Mouse (Mus musculus): ENCODE data around the gene Rin3. TPM values are rescaled to one million over a fixed set of nuclear protein-coding genes. Genes with fewer than 3 reads are reported as not detected.

Gene Rin3
- polyA plus RNA-seq, 1 experiment from 2014 or later, result 15.4 TPM

- Histone ChIP-seq H3K36me3 (ENCODE audit: insufficient read depth) (no peaks in the 10 kb centered on the region), H3K4me2 (no peak overlapping the region), H3K9me3 (ENCODE audit: low read depth, low read length) (no peaks in the 10 kb centered on the region), H3K27ac (ENCODE audit: low read depth) (no peak overlapping the region), H3K27me3 (ENCODE audit: insufficient read depth, low read length) (no peaks in the 10 kb centered on the region), H3K9ac (no peak overlapping the region), H3K4me3 (ENCODE audit: low read depth, low read length) (no peak overlapping the region), H3K4me1 (ENCODE audit: insufficient read depth) (peaks cover 31% of the 10 kb centered on the region)
- 73% methylated on average over 5 of the region's 5 CpGs for WGBS
- TF ChIP-seq CTCF (IDR thresholded peaks at IDR 0.05; ENCODE audit: low read depth), result no peak
- ATAC-seq (ENCODE audit: insufficient read depth) (no peak), DNase-seq (no peak)
These were observed 11.8 kb downstream of the Rin3 start for GRCm38 (mm10) chr12:102294634-102295033.

GRCm38 (mm10) chr12:102295230-102295629 is 12.4 kb downstream of the Rin3 start:
- Histone ChIP-seq H3K9ac (no peak overlapping the region), H3K4me1 (ENCODE audit: insufficient read depth) (peaks cover 31% of the 10 kb centered on the region), H3K4me2 (no peak overlapping the region), H3K36me3 (ENCODE audit: insufficient read depth) (no peaks in the 10 kb centered on the region), H3K27ac (ENCODE audit: low read depth) (no peak overlapping the region), H3K27me3 (ENCODE audit: insufficient read depth, low read length) (no peaks in the 10 kb centered on the region), H3K9me3 (ENCODE audit: low read depth, low read length) (no peaks in the 10 kb centered on the region), H3K4me3 (ENCODE audit: low read depth, low read length) (no peak overlapping the region)
- ATAC-seq (ENCODE audit: insufficient read depth), result no peak
- DNase-seq, result no peak
- WGBS, result 43% methylated on average over 7 of the region's 7 CpGs
- TF ChIP-seq CTCF (IDR thresholded peaks at IDR 0.05; ENCODE audit: low read depth), result no peak

- no peak for DNase-seq
- Histone ChIP-seq H3K4me1 (ENCODE audit: insufficient read depth) (peaks cover 31% of the 10 kb centered on the region), H3K9ac (no peak overlapping the region), H3K36me3 (ENCODE audit: insufficient read depth) (no peaks in the 10 kb centered on the region), H3K4me3 (ENCODE audit: low read depth, low read length) (no peak overlapping the region), H3K9me3 (ENCODE audit: low read depth, low read length) (no peaks in the 10 kb centered on the region), H3K4me2 (no peak overlapping the region), H3K27me3 (ENCODE audit: insufficient read depth, low read length) (no peaks in the 10 kb centered on the region), H3K27ac (ENCODE audit: low read depth) (no peak overlapping the region)
- no peak for ATAC-seq (ENCODE audit: insufficient read depth)
- 79% methylated on average over 8 of the region's 8 CpGs for WGBS
- no peak for TF ChIP-seq CTCF (IDR thresholded peaks at IDR 0.05; ENCODE audit: low read depth)
These were observed 12.8 kb downstream of the Rin3 start for GRCm38 (mm10) chr12:102295662-102296061.

GRCm38 (mm10) chr12:102296361-102296760 is 13.5 kb downstream of the Rin3 start:
- peaks cover 31% of the 10 kb centered on the region for H3K4me1 ChIP-seq (ENCODE audit: insufficient read depth)
- ATAC-seq (ENCODE audit: insufficient read depth), result no peak
- no peak for TF ChIP-seq CTCF (IDR thresholded peaks at IDR 0.05; ENCODE audit: low read depth)
- no peak overlapping the region for H3K4me3 ChIP-seq (ENCODE audit: low read depth, low read length)
- H3K9me3 ChIP-seq (ENCODE audit: low read depth, low read length), result no peaks in the 10 kb centered on the region
- no peak for DNase-seq
- no peak overlapping the region for H3K9ac ChIP-seq
- H3K4me2 ChIP-seq, result no peak overlapping the region
- 81% methylated on average over 1 of the region's 1 CpGs for WGBS
- no peaks in the 10 kb centered on the region for H3K27me3 ChIP-seq (ENCODE audit: insufficient read depth, low read length)
- no peak overlapping the region for H3K27ac ChIP-seq (ENCODE audit: low read depth)
- H3K36me3 ChIP-seq (ENCODE audit: insufficient read depth), result no peaks in the 10 kb centered on the region

GRCm38 (mm10) chr12:102296967-102297366 is 14.1 kb downstream of the Rin3 start:
- Histone ChIP-seq H3K27ac (ENCODE audit: low read depth) (no peak overlapping the region), H3K4me3 (ENCODE audit: low read depth, low read length) (no peak overlapping the region), H3K27me3 (ENCODE audit: insufficient read depth, low read length) (no peaks in the 10 kb centered on the region), H3K4me2 (no peak overlapping the region), H3K9ac (no peak overlapping the region), H3K36me3 (ENCODE audit: insufficient read depth) (no peaks in the 10 kb centered on the region), H3K4me1 (ENCODE audit: insufficient read depth) (peaks cover 29% of the 10 kb centered on the region), H3K9me3 (ENCODE audit: low read depth, low read length) (no peaks in the 10 kb centered on the region)
- no peak for TF ChIP-seq CTCF (IDR thresholded peaks at IDR 0.05; ENCODE audit: low read depth)
- DNase-seq (peak; percentile 54), ATAC-seq (ENCODE audit: insufficient read depth) (peak; percentile 29; the same call in 1 of the 2 replicates)
- 33% methylated on average over 4 of the region's 4 CpGs for WGBS

GRCm38 (mm10) chr12:102299209-102299608 is 16.4 kb downstream of the Rin3 start:
- no peak overlapping the region for H3K27ac ChIP-seq (ENCODE audit: low read depth)
- no peaks in the 10 kb centered on the region for H3K36me3 ChIP-seq (ENCODE audit: insufficient read depth)
- H3K4me2 ChIP-seq, result no peak overlapping the region
- ATAC-seq (ENCODE audit: insufficient read depth) (no peak), DNase-seq (no peak)
- H3K4me1 ChIP-seq (ENCODE audit: insufficient read depth), result peaks cover 34% of the 10 kb centered on the region
- H3K4me3 ChIP-seq (ENCODE audit: low read depth, low read length), result no peak overlapping the region
- H3K9me3 ChIP-seq (ENCODE audit: low read depth, low read length), result no peaks in the 10 kb centered on the region
- 47% methylated on average over 5 of the region's 5 CpGs for WGBS
- H3K9ac ChIP-seq, result no peak overlapping the region
- TF ChIP-seq CTCF (IDR thresholded peaks at IDR 0.05; ENCODE audit: low read depth), result no peak
- H3K27me3 ChIP-seq (ENCODE audit: insufficient read depth, low read length), result no peaks in the 10 kb centered on the region

GRCm38 (mm10) chr12:102301585-102301984 is 18.7 kb downstream of the Rin3 start:
- WGBS, result 74% methylated on average over 1 of the region's 1 CpGs
- ATAC-seq (ENCODE audit: insufficient read depth), result no peak
- Histone ChIP-seq H3K36me3 (ENCODE audit: insufficient read depth) (no peaks in the 10 kb centered on the region), H3K27me3 (ENCODE audit: insufficient read depth, low read length) (no peaks in the 10 kb centered on the region), H3K9ac (no peak overlapping the region), H3K9me3 (ENCODE audit: low read depth, low read length) (no peaks in the 10 kb centered on the region), H3K4me1 (ENCODE audit: insufficient read depth) (peaks cover 44% of the 10 kb centered on the region), H3K4me3 (ENCODE audit: low read depth, low read length) (no peak overlapping the region), H3K4me2 (no peak overlapping the region), H3K27ac (ENCODE audit: low read depth) (peak overlapping the region; percentile 72; the same call in 1 of the 2 replicates)
- TF ChIP-seq CTCF (IDR thresholded peaks at IDR 0.05; ENCODE audit: low read depth), result no peak
- no peak for DNase-seq

- Histone ChIP-seq H3K4me1 (ENCODE audit: insufficient read depth) (peaks cover 49% of the 10 kb centered on the region), H3K27ac (ENCODE audit: low read depth) (peak overlapping the region; percentile 72)
These were observed 19.5 kb downstream of the Rin3 start for GRCm38 (mm10) chr12:102302322-102302721.

More at GRCm38 (mm10) chr12:102302322-102302721, 19.5 kb downstream of the Rin3 start:
- no peak for DNase-seq
- no peak for ATAC-seq (ENCODE audit: insufficient read depth)
- H3K36me3 ChIP-seq (ENCODE audit: insufficient read depth), result no peaks in the 10 kb centered on the region
- no peak overlapping the region for H3K4me2 ChIP-seq
- no peaks in the 10 kb centered on the region for H3K9me3 ChIP-seq (ENCODE audit: low read depth, low read length)
- no peaks in the 10 kb centered on the region for H3K27me3 ChIP-seq (ENCODE audit: insufficient read depth, low read length)
- no peak for TF ChIP-seq CTCF (IDR thresholded peaks at IDR 0.05; ENCODE audit: low read depth)
- no peak overlapping the region for H3K9ac ChIP-seq
- H3K4me3 ChIP-seq (ENCODE audit: low read depth, low read length), result no peak overlapping the region
- WGBS, result 70% methylated on average over 9 of the region's 9 CpGs
